Mouse (Mus musculus): ENCODE data around the gene Sgms1. TPM values are rescaled to one million over a fixed set of nuclear protein-coding genes. Genes with fewer than 3 reads are reported as not detected.

The Sgms1 gene
- polyA plus RNA-seq, 1 experiment: 42.1 TPM

GRCm38 (mm10) chr19:32255429-32256185 is 133.9 kb downstream of the Sgms1 start:
- H3K4me3 ChIP-seq (ENCODE audit: insufficient read depth, low read length): no peak overlapping the region
- H3K4me1 ChIP-seq (ENCODE audit: control insufficient read depth, insufficient read depth, low read length): peaks cover 57% of the 10 kb centered on the region
- peak overlapping the region; percentile 79 for H3K27ac ChIP-seq (ENCODE audit: insufficient read depth, low read depth, low read length)
- no peak for TF ChIP-seq CTCF (IDR thresholded peaks at IDR 0.05; ENCODE audit: low read depth, low read length)
- no peak for TF ChIP-seq POLR2A (IDR thresholded peaks at IDR 0.05; ENCODE audit: borderline replicate concordance, low read depth, low read length)

GRCm38 (mm10) chr19:32254739-32255344 is 134.7 kb downstream of the Sgms1 start:
- peak overlapping the region; percentile 79 for H3K27ac ChIP-seq (ENCODE audit: insufficient read depth, low read depth, low read length)
- TF ChIP-seq POLR2A (IDR thresholded peaks at IDR 0.05; ENCODE audit: borderline replicate concordance, low read depth, low read length) (no peak), CTCF (IDR thresholded peaks at IDR 0.05; ENCODE audit: low read depth, low read length) (no peak)
- H3K4me1 ChIP-seq (ENCODE audit: control insufficient read depth, insufficient read depth, low read length): peaks cover 58% of the 10 kb centered on the region
- H3K4me3 ChIP-seq (ENCODE audit: insufficient read depth, low read length): no peak overlapping the region

GRCm38 (mm10) chr19:32254204-32254603 is 135.3 kb downstream of the Sgms1 start:
- Histone ChIP-seq H3K4me3 (ENCODE audit: insufficient read depth, low read length) (no peak overlapping the region), H3K4me1 (ENCODE audit: control insufficient read depth, insufficient read depth, low read length) (peaks cover 57% of the 10 kb centered on the region), H3K27ac (ENCODE audit: insufficient read depth, low read depth, low read length) (no peak overlapping the region)
- no peak for TF ChIP-seq CTCF (IDR thresholded peaks at IDR 0.05; ENCODE audit: low read depth, low read length)
- no peak for TF ChIP-seq POLR2A (IDR thresholded peaks at IDR 0.05; ENCODE audit: borderline replicate concordance, low read depth, low read length)

- Histone ChIP-seq H3K4me1 (ENCODE audit: control insufficient read depth, insufficient read depth, low read length) (peaks cover 53% of the 10 kb centered on the region), H3K4me3 (ENCODE audit: insufficient read depth, low read length) (no peak overlapping the region), H3K27ac (ENCODE audit: insufficient read depth, low read depth, low read length) (no peak overlapping the region)
- TF ChIP-seq POLR2A (IDR thresholded peaks at IDR 0.05; ENCODE audit: borderline replicate concordance, low read depth, low read length) (no peak), CTCF (IDR thresholded peaks at IDR 0.05; ENCODE audit: low read depth, low read length) (no peak)
Measured at GRCm38 (mm10) chr19:32252987-32253386, 136.5 kb downstream of the Sgms1 start.

- Histone ChIP-seq H3K27ac (ENCODE audit: insufficient read depth, low read depth, low read length) (no peak overlapping the region), H3K4me3 (ENCODE audit: insufficient read depth, low read length) (no peak overlapping the region), H3K4me1 (ENCODE audit: control insufficient read depth, insufficient read depth, low read length) (peaks cover 50% of the 10 kb centered on the region)
- TF ChIP-seq CTCF (IDR thresholded peaks at IDR 0.05; ENCODE audit: low read depth, low read length): no peak
- no peak for TF ChIP-seq POLR2A (IDR thresholded peaks at IDR 0.05; ENCODE audit: borderline replicate concordance, low read depth, low read length)
Measured at GRCm38 (mm10) chr19:32252451-32252850, 137.1 kb downstream of the Sgms1 start.

GRCm38 (mm10) chr19:32249181-32250130 is 140.1 kb downstream of the Sgms1 start:
- no peak for TF ChIP-seq POLR2A (IDR thresholded peaks at IDR 0.05; ENCODE audit: borderline replicate concordance, low read depth, low read length)
- TF ChIP-seq CTCF (IDR thresholded peaks at IDR 0.05; ENCODE audit: low read depth, low read length): no peak
- Histone ChIP-seq H3K4me3 (ENCODE audit: insufficient read depth, low read length) (no peak overlapping the region), H3K27ac (ENCODE audit: insufficient read depth, low read depth, low read length) (peak overlapping the region; percentile 74), H3K4me1 (ENCODE audit: control insufficient read depth, insufficient read depth, low read length) (peaks cover 41% of the 10 kb centered on the region)

- no peak for TF ChIP-seq POLR2A (IDR thresholded peaks at IDR 0.05; ENCODE audit: borderline replicate concordance, low read depth, low read length)
- no peak for TF ChIP-seq CTCF (IDR thresholded peaks at IDR 0.05; ENCODE audit: low read depth, low read length)
- no peak overlapping the region for H3K4me3 ChIP-seq (ENCODE audit: insufficient read depth, low read length)
- H3K4me1 ChIP-seq (ENCODE audit: control insufficient read depth, insufficient read depth, low read length): peaks cover 34% of the 10 kb centered on the region
- H3K27ac ChIP-seq (ENCODE audit: insufficient read depth, low read depth, low read length): no peak overlapping the region
Measured at GRCm38 (mm10) chr19:32244881-32245280, 144.6 kb downstream of the Sgms1 start.

- peaks cover 24% of the 10 kb centered on the region for H3K4me1 ChIP-seq (ENCODE audit: control insufficient read depth, insufficient read depth, low read length)
- H3K27ac ChIP-seq (ENCODE audit: insufficient read depth, low read depth, low read length): no peak overlapping the region
- TF ChIP-seq POLR2A (IDR thresholded peaks at IDR 0.05; ENCODE audit: borderline replicate concordance, low read depth, low read length): no peak
- TF ChIP-seq CTCF (IDR thresholded peaks at IDR 0.05; ENCODE audit: low read depth, low read length): no peak
- H3K4me3 ChIP-seq (ENCODE audit: insufficient read depth, low read length): no peak overlapping the region
Measured at GRCm38 (mm10) chr19:32243246-32243645, 146.3 kb downstream of the Sgms1 start.

- TF ChIP-seq POLR2A (IDR thresholded peaks at IDR 0.05; ENCODE audit: borderline replicate concordance, low read depth, low read length): no peak
- no peak for TF ChIP-seq CTCF (IDR thresholded peaks at IDR 0.05; ENCODE audit: low read depth, low read length)
- Histone ChIP-seq H3K4me3 (ENCODE audit: insufficient read depth, low read length) (no peak overlapping the region), H3K4me1 (ENCODE audit: control insufficient read depth, insufficient read depth, low read length) (peaks cover 24% of the 10 kb centered on the region), H3K27ac (ENCODE audit: insufficient read depth, low read depth, low read length) (no peak overlapping the region)
Measured at GRCm38 (mm10) chr19:32242153-32242552, 147.4 kb downstream of the Sgms1 start.
